Mouse (Mus musculus) liver, embryonic 14.5 days (tissue): ENCODE results near the gene Chka. TPM values are rescaled to one million over a fixed set of nuclear protein-coding genes. Genes with fewer than 3 reads are reported as not detected.

ENCODE experiments used
- ATAC-seq: fragments of 200-750 bp; cut with Nextera tagmentation; 2 replicates; pipeline ENCODE4 v1.8.0; 2017; ENCODE audit warnings: moderate number of reproducible peaks, mild to moderate bottlenecking, moderate library complexity; ENCODE audit not compliant: insufficient read depth
- DNase-seq, 3 experiments: peaks; one replicate each; pipeline ENCODE4 v3.0.0-alpha.2; 2012 to 2013; ENCODE audit warnings: low read depth in 3 of 3, low spot score in 3 of 3
- H3K27ac ChIP-seq: fragments of 300-500 bp; sonication (generic); 2 replicates; pipeline ENCODE4 v1.5.1; 2014; ENCODE audit warnings: moderate library complexity, mild to moderate bottlenecking, control low read depth, inconsistent platforms
- H3K27me3 ChIP-seq: fragments of 300-500 bp; sonication (generic); 2 replicates; pipeline ENCODE4 v1.6.1; 2014; ENCODE audit warnings: mild to moderate bottlenecking, low read length, moderate library complexity; ENCODE audit not compliant: control insufficient read depth, insufficient read depth
- H3K36me3 ChIP-seq: fragments of 300-500 bp; sonication (generic); replicated peaks from 2 replicates; pipeline ENCODE4 v1.6.1; 2014; ENCODE audit warnings: low read depth; ENCODE audit not compliant: control insufficient read depth, insufficient read depth
- H3K4me1 ChIP-seq, 2 experiments: fragments of 200-500 bp in 1 of 2; fragments of 300-500 bp in 1 of 2; sonication (generic) in 1 of 2; replicated peaks; 2 replicates each; pipeline ENCODE4 v1.6.1; 2012 to 2014; ENCODE audit warnings: antibody characterized with exemption in 1 of 2, inconsistent platforms in 1 of 2, low read length in 1 of 2; ENCODE audit not compliant: control insufficient read depth in 2 of 2, insufficient read depth in 2 of 2
- H3K4me2 ChIP-seq: fragments of 300-500 bp; sonication (generic); 2 replicates; pipeline ENCODE4 v1.6.1; 2014; ENCODE audit warnings: low read depth, mild to moderate bottlenecking, control low read depth, moderate library complexity
- H3K4me3 ChIP-seq, 2 experiments: fragments of 200-500 bp in 1 of 2; fragments of 300-500 bp in 1 of 2; sonication (generic) in 1 of 2; 2 replicates each; pipeline ENCODE4 v1.5.1; 2012 to 2014; ENCODE audit warnings: low read depth in 2 of 2, low read length in 2 of 2, mild to moderate bottlenecking in 2 of 2, control low read depth in 1 of 2, inconsistent platforms in 1 of 2, moderate library complexity in 1 of 2; ENCODE audit not compliant: insufficient read depth in 1 of 2
- H3K9ac ChIP-seq: fragments of 300-500 bp; sonication (generic); replicated peaks from 2 replicates; pipeline ENCODE4 v1.6.1; 2014; ENCODE audit warnings: mild to moderate bottlenecking, control low read depth, moderate library complexity
- H3K9me3 ChIP-seq: fragments of 300-500 bp; sonication (generic); 2 replicates; pipeline ENCODE4 v1.6.1; 2016; ENCODE audit warnings: low read length, mixed read lengths; ENCODE audit not compliant: control insufficient read depth
- CTCF ChIP-seq: IDR thresholded peaks from 2 replicates; pipeline ENCODE4 v1.5.1; 2016; ENCODE audit warnings: antibody characterized with exemption, low read depth, control low read depth
- EP300 ChIP-seq: IDR thresholded peaks from 2 replicates; pipeline ENCODE4 v1.6.1; 2016; ENCODE audit warnings: antibody characterized with exemption, low read depth
- WGBS: fragments of 180-500 bp; shearing (Covaris S2); extraction: QIAGEN DNeasy Blood & Tissue Kit; methylation state at CpG from one replicate; pipeline ENCODE4 v1.1.7; 2014; ENCODE audit not compliant: insufficient replicate concordance; 5-methylcytosine and 5-hydroxymethylcytosine counted together
- polyA plus RNA-seq, 2 experiments: library from polyadenylated mRNA; depleted of rRNA in 1 of 2; stranded (reverse) in 1 of 2; unstranded in 1 of 2; fragments of >200 nt; fragmentation: Nextera tagmentation in 1 of 2; extraction: Ambion mirVana in 1 of 2; gene quantifications; 2 replicates each; pipeline versions ENCODE4 v1.2.1 to v1.2.3; 2012 to 2014

Gene Chka
- polyA plus RNA-seq, 2 experiments = 10.3 to 17.0 TPM

DNA sequence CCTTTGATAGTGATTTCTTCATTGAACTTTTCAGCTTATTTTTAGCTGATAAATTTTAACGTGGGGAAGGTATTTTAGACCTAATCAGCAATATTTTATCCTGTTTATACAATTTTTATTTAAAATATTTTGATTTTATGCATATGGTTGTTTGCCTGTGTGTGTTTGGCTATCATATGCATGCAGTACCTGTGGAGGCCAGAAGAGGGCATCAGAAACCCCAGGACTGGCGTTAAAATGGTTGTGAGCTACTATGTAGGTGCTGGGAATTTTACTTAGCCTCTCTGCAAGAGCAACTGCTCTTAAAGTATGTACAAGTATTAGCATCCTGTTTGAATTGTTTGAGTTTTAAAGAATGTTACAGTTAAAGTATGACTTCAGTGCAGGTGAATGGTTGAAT, 13.4 kb downstream of the Chka start:
- Histone ChIP-seq H3K4me3 (no peak overlapping the region), H3K4me2 (no peak overlapping the region), H3K36me3 (no peaks in the 10 kb centered on the region), H3K9me3 (no peaks in the 10 kb centered on the region), H3K4me1 (peaks cover 4% of the 10 kb centered on the region in 2 experiments; a peak in 2 of 4 replicates), H3K27ac (no peak overlapping the region), H3K9ac (no peak overlapping the region), H3K27me3 (no peaks in the 10 kb centered on the region)
- TF ChIP-seq EP300 (no peak), CTCF (peak; percentile 62)
- WGBS = 60% methylated on average over 2 of the region's 2 CpGs
- DNase-seq (no peak), ATAC-seq (no peak)

DNA sequence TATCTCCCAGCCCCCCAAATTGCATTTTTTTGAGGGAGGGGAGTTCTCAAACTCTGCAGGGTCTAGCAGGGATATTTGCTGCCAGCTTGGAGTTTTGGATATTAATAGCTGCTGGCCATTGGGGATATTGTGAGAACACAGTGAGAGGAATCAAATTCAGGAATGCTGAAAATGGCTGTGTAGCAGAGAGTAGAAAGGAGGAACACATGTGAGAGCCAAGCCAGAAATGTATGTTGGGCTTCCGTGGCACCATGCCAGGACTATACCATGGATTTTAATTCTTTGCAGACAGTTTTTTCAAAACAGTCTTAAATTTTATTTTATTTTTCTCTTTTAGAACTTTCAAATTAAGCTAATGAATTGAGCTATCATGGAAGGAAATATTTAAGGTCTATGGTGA, 16.7 kb downstream of the Chka start:
- H3K4me2 ChIP-seq = no peak overlapping the region
- no peaks in the 10 kb centered on the region for H3K4me1 ChIP-seq
- DNase-seq (no peak), ATAC-seq (no peak)
- H3K27me3 ChIP-seq = no peaks in the 10 kb centered on the region
- H3K36me3 ChIP-seq = no peaks in the 10 kb centered on the region
- H3K4me3 ChIP-seq = no peak overlapping the region
- H3K9me3 ChIP-seq = no peaks in the 10 kb centered on the region
- TF ChIP-seq CTCF (no peak), EP300 (no peak)
- H3K27ac ChIP-seq = no peak overlapping the region
- WGBS = 74% methylated on average over 1 of the region's 1 CpGs
- no peak overlapping the region for H3K9ac ChIP-seq

DNA sequence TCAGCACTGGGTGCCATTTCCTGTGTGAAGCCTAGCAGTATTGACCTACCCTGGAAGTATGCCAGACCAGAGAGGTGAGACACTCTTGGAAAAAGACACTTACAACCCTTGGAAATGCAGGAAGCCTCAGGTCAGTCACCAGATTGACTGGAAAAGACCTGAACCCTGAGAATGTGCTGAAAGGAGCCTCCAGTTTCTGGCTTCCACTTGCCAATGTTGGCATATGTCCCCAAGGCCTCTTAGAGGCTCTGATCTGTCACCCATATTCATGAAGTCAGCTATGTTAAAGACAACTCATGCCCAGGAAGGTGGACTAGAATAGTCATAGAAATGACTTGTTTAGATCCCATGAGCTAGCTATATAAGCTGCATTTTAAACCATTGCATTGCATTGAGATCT, 19.9 kb downstream of the Chka start:
- H3K9ac ChIP-seq = no peak overlapping the region
- no peaks in the 10 kb centered on the region for H3K4me1 ChIP-seq
- ATAC-seq = no peak

DNA sequence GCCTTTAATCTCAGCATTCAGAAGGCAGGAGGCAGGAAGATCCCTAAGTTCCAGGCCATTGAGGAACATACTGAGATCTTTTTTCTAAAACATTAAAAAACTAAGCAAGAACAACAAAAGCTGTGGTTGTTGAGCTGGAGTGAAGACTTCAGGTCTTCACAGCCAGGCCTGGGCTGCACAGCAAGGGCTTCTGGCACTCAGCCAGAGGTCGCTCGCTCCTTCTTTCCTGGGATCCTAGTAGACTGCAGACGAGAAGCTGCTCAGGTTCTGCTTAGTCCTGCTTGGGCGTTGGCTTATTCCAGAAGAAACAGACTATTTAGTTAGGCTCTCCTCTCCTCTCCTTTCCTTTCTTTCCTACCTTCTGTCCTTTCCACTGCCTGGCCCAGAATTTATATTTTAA, 20.8 kb downstream of the Chka start:
- H3K4me3 ChIP-seq = no peak overlapping the region
- DNase-seq (no peak), ATAC-seq (no peak)
- H3K27me3 ChIP-seq = no peaks in the 10 kb centered on the region
- no peaks in the 10 kb centered on the region for H3K36me3 ChIP-seq
- 62% methylated on average over 4 of the region's 4 CpGs for whole genome bisulfite sequencing
- no peaks in the 10 kb centered on the region for H3K4me1 ChIP-seq
- H3K9me3 ChIP-seq = no peaks in the 10 kb centered on the region
- no peak overlapping the region for H3K4me2 ChIP-seq
- no peak overlapping the region for H3K27ac ChIP-seq
- no peak for TF ChIP-seq EP300
- TF ChIP-seq CTCF = no peak
- no peak overlapping the region for H3K9ac ChIP-seq

More for the DNA sequence above, 19.9 kb downstream of the Chka start:
- Histone ChIP-seq H3K27ac (no peak overlapping the region), H3K4me3 (no peak overlapping the region), H3K27me3 (no peaks in the 10 kb centered on the region), H3K36me3 (no peaks in the 10 kb centered on the region), H3K4me2 (no peak overlapping the region), H3K9me3 (no peaks in the 10 kb centered on the region)
- no peak for DNase-seq
- no peak for TF ChIP-seq CTCF
- TF ChIP-seq EP300 = no peak

DNA sequence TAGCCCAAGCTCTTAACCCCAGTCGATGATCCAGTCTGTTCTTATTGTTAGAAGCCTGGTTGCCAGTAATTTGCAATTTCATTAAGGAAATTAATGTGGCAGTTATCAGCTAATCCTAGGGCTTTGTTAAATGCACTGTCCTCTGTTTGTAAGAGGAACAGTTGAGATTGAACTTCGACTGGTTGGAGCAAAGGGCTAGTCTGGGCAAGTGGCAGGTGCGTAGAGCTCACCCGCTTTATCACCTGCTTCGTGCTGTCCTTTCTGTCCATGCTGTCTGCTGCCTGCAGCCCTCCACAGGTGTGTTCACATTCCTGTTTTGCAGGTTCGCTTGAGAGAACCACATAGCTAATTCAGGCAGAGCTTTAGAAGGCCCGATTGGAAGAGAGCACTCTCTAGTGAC, 23.5 kb downstream of the Chka start:
- ATAC-seq (no peak), DNase-seq (no peak)
- Histone ChIP-seq H3K9ac (no peak overlapping the region), H3K27ac (no peak overlapping the region), H3K4me3 (no peak overlapping the region), H3K9me3 (no peaks in the 10 kb centered on the region), H3K4me1 (no peaks in the 10 kb centered on the region; a peak in 1 of 4 replicates), H3K27me3 (no peaks in the 10 kb centered on the region), H3K36me3 (no peaks in the 10 kb centered on the region), H3K4me2 (no peak overlapping the region)
- TF ChIP-seq EP300 = no peak
- no peak for TF ChIP-seq CTCF
- 71% methylated on average over 7 of the region's 7 CpGs for WGBS
